Mouse (Mus musculus) embryonic stem cell, embryonic (primary cell): Measurements from ENCODE around the gene Slc25a42.
"Not testable (repeated sequence)": the region's sequence is repeated elsewhere in the genome, so short reads cannot be mapped to it uniquely, and the experiment has no call there.

Experiments
- CTCF ChIA-PET, 4 experiments: fragments of 300-600 bp in 2 of 4; fragments of 350-600 bp in 2 of 4; sonication (Branson Sonifier 250); formaldehyde crosslinking; loops; one replicate each; lab custom pipeline; 2022; ENCODE audit warnings: inconsistent platforms in 2 of 4; lab: Charles Lee
- POLR2A ChIA-PET, 4 experiments: fragments of 300-600 bp in 2 of 4; fragments of 350-600 bp in 2 of 4; sonication (Branson Sonifier 250); formaldehyde crosslinking; loops; one replicate each; lab custom pipeline; 2022; ENCODE audit warnings: antibody characterized with exemption in 4 of 4, inconsistent platforms in 1 of 4; lab: Charles Lee

The Slc25a42 gene

DNA sequence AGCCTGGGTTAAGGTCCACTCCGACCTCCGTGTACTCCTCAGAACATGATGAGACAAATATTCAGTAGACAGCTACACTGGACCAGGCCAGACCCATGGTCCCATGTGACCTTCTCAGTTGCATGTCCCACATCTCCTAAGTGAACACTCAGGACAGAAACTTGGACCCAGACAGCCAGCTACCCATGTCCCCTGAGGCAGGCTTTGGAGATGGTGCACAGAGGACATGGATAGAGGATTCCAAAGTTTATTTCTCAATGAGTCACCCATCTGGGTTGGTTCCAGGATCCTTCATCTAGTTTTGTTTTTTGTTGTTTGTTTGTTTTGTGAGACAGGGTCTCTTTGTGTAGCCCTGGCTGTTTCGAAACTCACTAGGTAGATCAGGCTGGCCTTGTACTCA, 8.8 kb upstream of the Slc25a42 start:
- ChIA-PET CTCF (interaction anchor here in 1 of 4 experiments (3.7 kb wide), 1 partner anchor 9 kb away, joined by 21 read pairs; the partner anchor contains the start of gene Slc25a42), POLR2A (interaction anchor here in 2 of 4 experiments (0.9 to 2.3 kb wide), 10 partner anchors 8 to 290 kb away, joined by 3 to 21 read pairs (median 5); partner anchors contain the start of genes Slc25a42 (in 2 of the 2), Nr2c2ap (in 1 of the 2), Tmem161a (in 1 of the 2) and Uba52 (in 1 of the 2))

DNA sequence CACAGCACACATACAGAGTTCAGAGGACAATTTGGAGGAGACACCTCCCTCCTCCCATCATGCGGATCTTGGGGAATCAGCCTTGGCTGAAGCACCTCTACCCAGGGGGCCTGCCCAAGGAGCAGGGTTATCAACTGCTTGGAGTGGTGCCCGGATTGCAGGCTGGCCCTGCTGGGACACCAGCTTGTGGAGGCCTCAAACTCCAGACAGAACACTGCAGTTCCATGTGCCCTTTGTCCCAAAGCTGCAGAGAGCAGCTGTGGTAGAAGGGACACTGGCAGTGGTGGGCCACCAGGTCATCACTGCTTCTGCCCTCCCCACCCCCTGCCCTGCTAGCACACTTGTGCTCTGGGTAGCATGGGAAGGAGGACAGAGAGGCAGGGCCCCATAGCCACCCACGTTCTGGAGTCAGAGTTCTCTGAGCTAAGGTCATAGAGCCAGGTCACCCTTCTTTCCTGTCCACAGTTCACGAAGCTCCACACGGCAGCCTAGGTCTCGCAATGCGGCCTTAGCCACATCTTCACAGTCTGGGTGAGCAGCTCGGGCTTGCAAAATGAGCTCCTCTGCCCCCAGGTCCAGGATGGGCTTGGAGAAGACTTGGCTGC, 8.2 kb upstream of the Slc25a42 start:
- POLR2A ChIA-PET: interaction anchor here in 2 of 4 experiments (0.8 to 1.8 kb wide), 9 partner anchors 8 to 290 kb away, joined by 3 to 7 read pairs (median 4); partner anchors contain the start of genes Nr2c2ap (in 1 of the 2), Slc25a42 (in 1 of the 2), Tmem161a (in 1 of the 2) and Uba52 (in 1 of the 2)
- CTCF ChIA-PET: interaction anchor here in 2 of 4 experiments (0.6 to 3.7 kb wide), 2 partner anchors 8 to 418 kb away, joined by 3 to 21 read pairs; partner anchors contain the start of gene Slc25a42 (in 1 of the 2)

GRCm38 (mm10) chr8:70219107-70219684, 7.1 kb upstream of the Slc25a42 start:
- ChIA-PET POLR2A (interaction anchor here in 3 of 4 experiments (0.6 to 1.3 kb wide), 5 partner anchors 9 to 177 kb away, joined by 3 to 7 read pairs (median 4); no protein-coding TSS in a partner anchor), CTCF (interaction anchor here in 1 of 4 experiments (1.2 kb wide), 1 partner anchor 25 kb away, joined by 3 read pairs; no protein-coding TSS in a partner anchor)

GRCm38 (mm10) chr8:70217441-70217840, 5.3 kb upstream of the Slc25a42 start:
- CTCF ChIA-PET: no interaction called here
- POLR2A ChIA-PET: no interaction called here

DNA sequence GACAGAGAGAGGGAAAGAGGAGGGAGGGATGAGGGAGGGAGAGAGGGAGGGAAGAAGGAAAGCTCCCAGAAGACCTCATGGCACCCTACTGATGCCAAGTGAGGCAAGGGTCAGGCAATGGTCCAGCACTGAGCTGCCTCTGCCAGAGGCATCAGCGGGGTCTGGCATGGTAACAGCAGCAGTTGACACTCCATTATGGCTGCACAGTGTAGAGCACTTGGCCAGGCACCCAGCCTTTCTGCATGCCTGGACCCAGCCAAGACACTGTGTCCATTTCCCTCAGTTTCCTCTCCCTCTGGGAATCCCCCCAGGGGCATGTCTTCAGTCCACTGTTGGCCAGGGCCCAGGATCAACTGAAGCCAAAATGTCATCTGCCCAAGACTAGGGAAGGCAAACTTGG, 4.5 kb upstream of the Slc25a42 start:
- ChIA-PET POLR2A (interaction anchor here in 2 of 4 experiments (0.7 to 0.9 kb wide), 2 partner anchors 88 to 163 kb away, joined by 3 to 4 read pairs; no protein-coding TSS in a partner anchor), CTCF (no interaction called here)

DNA sequence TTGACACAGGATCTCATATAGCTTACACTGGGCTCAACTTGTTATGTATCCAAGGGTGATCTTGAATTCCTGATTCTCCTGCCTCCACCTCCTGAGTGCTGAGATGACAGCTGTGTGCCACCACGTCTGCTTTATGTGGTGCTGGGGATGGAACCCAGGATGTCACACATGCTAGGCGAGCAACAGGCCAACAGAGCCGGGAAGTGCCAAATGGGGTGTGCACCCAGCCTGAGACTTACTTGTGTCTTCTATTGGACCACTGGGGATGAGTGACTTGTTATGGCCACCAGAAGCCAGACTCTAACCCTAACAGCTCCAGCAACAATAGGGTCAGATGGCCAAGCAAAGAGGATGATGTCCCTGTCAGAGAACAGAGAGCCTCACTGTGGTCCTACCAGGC, 4.1 kb upstream of the Slc25a42 start:
- CTCF ChIA-PET: not testable (repeated sequence)
- POLR2A ChIA-PET: interaction anchor here in 3 of 4 experiments (0.7 to 1.0 kb wide), 3 partner anchors 63 to 162 kb away, joined by 3 to 4 read pairs (median 3); no protein-coding TSS in a partner anchor

DNA sequence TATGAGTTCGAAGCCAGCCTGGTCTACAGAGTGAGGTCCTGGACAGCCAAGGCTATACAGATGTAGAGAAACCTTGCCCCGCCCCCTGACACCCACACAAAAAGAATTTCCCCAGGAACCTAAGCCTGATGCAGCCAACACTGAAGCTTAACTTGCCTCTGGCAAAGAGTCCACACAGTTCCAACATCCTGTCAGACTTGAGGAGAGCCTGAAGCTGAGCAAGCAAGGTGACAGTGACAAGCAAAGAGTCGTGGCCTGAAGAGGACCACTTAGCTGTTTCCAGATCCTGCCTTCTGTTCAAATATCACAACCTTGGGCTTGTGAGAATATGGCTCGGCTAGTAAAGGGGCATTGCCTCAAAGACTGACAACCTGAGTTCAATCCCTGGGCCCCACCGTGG, 3.0 kb upstream of the Slc25a42 start:
- CTCF ChIA-PET: no interaction called here

GRCm38 (mm10) chr8:70214411-70214810, 2.3 kb upstream of the Slc25a42 start:
- POLR2A ChIA-PET: interaction anchor here in 2 of 4 experiments (0.6 to 2.7 kb wide), 3 partner anchors 9 to 64 kb away, joined by 3 to 21 read pairs (median 3); no protein-coding TSS in a partner anchor
- CTCF ChIA-PET: interaction anchor here in 1 of 4 experiments (0.6 kb wide), 1 partner anchor 190 kb away, joined by 3 read pairs; no protein-coding TSS in a partner anchor

More for the DNA sequence above, 3.0 kb upstream of the Slc25a42 start:
- POLR2A ChIA-PET: interaction anchor here in 1 of 4 experiments (1.0 kb wide), 1 partner anchor 62 kb away, joined by 3 read pairs; no protein-coding TSS in a partner anchor

DNA sequence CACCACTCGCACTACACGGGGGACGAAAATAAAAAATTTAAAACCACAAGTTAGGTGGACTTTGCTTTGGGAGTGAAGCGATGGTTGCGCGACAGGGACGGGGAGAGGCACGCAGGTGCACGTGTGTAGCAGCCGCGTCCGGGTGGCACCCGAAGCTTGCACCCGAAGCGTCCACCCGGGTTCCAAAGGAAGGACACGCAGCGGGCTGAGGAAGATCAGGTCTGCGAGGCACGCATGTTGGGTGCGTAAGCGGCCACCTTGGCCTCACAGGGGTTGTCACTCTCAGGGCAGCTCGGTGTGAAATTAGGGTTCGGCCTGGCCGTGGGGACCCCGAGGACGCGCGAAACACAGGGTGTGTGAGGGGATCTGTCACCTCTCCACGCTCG, 386 bp downstream of the Slc25a42 start:
- POLR2A ChIA-PET: interaction anchor here (0.5 to 3.2 kb wide), 91 partner anchors 8 to 628 kb away, joined by 3 to 24 read pairs (median 5); partner anchors contain the start of genes Gatad2a (in 2 of the 4), Klhl26 (in 2 of the 4), Upf1 (in 2 of the 4) and Armc6 (in 1 of the 4)
- CTCF ChIA-PET: interaction anchor here (0.5 to 2.6 kb wide), 10 partner anchors 10 to 586 kb away, joined by 3 to 21 read pairs (median 4); partner anchors contain the start of gene Zfp868 (in 1 of the 4)

DNA sequence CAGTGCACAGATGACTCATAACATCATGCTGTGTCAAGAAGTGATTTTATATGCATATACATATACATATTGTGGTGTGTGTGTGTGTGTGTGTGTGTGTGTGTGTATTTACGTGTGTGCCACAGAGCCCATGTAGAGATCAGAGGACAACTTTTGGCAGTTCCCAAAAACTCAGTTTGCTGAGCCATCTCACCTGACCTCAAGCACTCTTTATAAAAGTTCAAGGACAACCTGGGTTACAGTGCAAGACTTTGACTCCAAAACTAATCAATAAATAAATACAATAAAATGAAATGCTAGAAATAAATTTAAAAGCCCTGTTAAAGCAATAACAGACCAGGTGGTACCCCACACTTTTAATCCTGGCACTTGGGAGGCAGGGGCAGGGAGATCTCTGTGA, 830 bp downstream of the Slc25a42 start:
- CTCF ChIA-PET: interaction anchor here in 3 of 4 experiments (0.5 to 2.6 kb wide), 6 partner anchors 11 to 433 kb away, joined by 3 to 21 read pairs (median 4); no protein-coding TSS in a partner anchor
- POLR2A ChIA-PET: interaction anchor here (0.6 to 3.2 kb wide), 23 partner anchors 8 to 462 kb away, joined by 3 to 24 read pairs (median 6); partner anchors contain the start of genes Gatad2a (in 1 of the 4), Hapln4 (in 1 of the 4), Tm6sf2 (in 1 of the 4) and Tmem161a (in 1 of the 4)

DNA sequence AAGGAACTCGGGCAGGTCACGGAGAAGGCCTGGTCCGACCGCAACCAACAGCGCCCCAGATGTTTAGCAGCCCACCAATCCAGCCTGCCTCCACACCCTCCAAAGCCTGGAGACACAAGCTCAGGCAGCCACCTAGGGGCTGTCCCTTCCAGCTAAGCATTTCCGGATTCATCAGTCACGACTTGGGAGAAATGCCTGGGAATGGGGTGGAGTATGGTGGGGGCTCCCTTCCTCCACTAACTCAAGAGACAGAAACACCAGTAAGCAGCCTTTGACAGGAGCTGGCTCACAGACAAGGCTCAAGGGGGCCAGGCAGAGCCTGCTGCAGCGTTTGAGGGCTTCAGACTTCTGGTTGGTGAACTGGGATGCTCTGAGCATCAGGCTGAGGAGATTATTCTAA, 1.6 kb downstream of the Slc25a42 start:
- CTCF ChIA-PET: interaction anchor here in 3 of 4 experiments (0.6 to 1.4 kb wide), 10 partner anchors 10 to 391 kb away, joined by 3 to 5 read pairs (median 3); no protein-coding TSS in a partner anchor
- POLR2A ChIA-PET: interaction anchor here in 3 of 4 experiments (0.6 to 3.2 kb wide), 14 partner anchors 10 to 1358 kb away, joined by 3 to 24 read pairs (median 3); partner anchors contain the start of genes Tm6sf2 (in 1 of the 3), Tmem161a (in 1 of the 3) and Zfp868 (in 1 of the 3)

GRCm38 (mm10) chr8:70208130-70208529, 4.0 kb downstream of the Slc25a42 start:
- POLR2A ChIA-PET: interaction anchor here in 2 of 4 experiments (0.9 to 1.3 kb wide), 7 partner anchors 8 to 166 kb away, joined by 3 read pairs; partner anchors contain the start of gene Tmem161a (in 1 of the 2)
- CTCF ChIA-PET: interaction anchor here in 2 of 4 experiments (0.9 to 1.3 kb wide), 4 partner anchors 11 to 42 kb away, joined by 3 to 7 read pairs (median 4); no protein-coding TSS in a partner anchor

DNA sequence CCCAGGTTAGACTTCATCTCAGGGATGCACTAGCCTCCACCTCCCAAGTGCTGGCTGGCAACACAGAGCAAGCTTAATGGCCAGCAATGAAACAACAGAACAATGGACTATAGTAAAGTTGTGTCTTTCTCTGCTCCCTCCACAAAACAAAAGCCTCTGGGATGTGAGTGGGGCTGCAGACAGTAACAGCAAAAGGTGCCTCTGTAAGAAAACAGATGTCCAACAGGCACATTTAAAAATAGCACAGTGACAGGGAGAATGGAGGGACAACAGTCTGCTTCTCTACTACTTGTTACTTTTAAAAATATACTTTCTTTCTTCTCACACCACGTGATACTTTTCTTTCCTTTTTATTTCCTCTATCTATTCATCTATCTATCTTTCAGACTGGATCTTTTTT, 7.3 kb downstream of the Slc25a42 start:
- POLR2A ChIA-PET: no interaction called here
- CTCF ChIA-PET: no interaction called here

DNA sequence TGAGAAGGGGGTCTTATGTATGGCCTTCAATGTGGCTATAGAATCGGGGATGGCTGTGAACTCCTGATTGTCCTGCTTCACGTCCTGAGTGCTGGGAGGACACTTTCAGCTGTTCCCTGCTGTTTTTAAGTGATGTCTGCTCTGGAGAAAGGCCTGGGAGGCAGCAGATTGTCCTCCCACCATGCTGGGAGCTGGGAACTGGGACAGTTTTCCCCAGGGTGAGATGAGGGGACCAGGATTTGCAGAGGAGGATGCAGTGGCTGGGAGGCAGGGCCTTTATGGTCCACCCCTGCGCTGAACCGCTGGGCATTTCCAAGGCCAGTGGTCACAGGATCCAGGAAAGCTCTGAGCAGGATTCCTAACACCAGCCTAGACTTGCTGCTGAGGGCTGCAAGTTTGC, 9.0 kb downstream of the Slc25a42 start:
- ChIA-PET POLR2A (interaction anchor here in 2 of 4 experiments (0.6 to 2.4 kb wide), 4 partner anchors 9 to 1068 kb away, joined by 3 to 13 read pairs (median 6); partner anchors contain the start of gene Slc25a42 (in 2 of the 2)), CTCF (interaction anchor here in 2 of 4 experiments (0.6 to 1.1 kb wide), 4 partner anchors 10 to 202 kb away, joined by 3 to 4 read pairs (median 3); partner anchors contain the start of genes Slc25a42 (in 1 of the 2) and Tm6sf2 (in 1 of the 2))

DNA sequence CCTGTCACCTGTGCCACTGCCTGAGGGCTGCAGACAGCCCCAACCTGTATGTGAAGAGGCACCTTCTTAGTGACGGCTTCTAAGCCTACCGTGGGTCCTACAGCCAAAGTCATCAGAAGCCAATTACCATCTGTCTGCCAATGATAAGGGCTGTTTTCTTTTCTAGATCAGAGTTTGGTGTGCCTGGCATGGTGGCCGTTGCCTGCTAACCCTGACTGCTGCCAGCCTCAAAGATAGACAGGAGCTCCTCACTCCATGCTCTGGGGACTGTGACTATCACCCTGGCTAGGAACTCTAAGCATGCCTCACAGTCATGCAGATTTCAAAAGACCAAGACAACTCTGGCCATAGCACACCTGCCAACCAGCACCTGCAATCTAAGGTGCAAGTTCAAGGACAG, 10.7 kb downstream of the Slc25a42 start:
- ChIA-PET POLR2A (interaction anchor here in 1 of 4 experiments (4.0 kb wide), 1 partner anchor 11 kb away, joined by 15 read pairs; the partner anchor contains the start of gene Slc25a42), CTCF (no interaction called here)

GRCm38 (mm10) chr8:70200098-70200681, 11.9 kb downstream of the Slc25a42 start:
- ChIA-PET POLR2A (interaction anchor here in 2 of 4 experiments (0.6 to 4.0 kb wide), 6 partner anchors 8 to 37 kb away, joined by 3 to 15 read pairs (median 4); partner anchors contain the start of gene Slc25a42 (in 2 of the 2)), CTCF (interaction anchor here (0.6 to 2.7 kb wide), 6 partner anchors 10 to 53 kb away, joined by 3 to 12 read pairs (median 4); partner anchors contain the start of gene Slc25a42 (in 2 of the 4))

DNA sequence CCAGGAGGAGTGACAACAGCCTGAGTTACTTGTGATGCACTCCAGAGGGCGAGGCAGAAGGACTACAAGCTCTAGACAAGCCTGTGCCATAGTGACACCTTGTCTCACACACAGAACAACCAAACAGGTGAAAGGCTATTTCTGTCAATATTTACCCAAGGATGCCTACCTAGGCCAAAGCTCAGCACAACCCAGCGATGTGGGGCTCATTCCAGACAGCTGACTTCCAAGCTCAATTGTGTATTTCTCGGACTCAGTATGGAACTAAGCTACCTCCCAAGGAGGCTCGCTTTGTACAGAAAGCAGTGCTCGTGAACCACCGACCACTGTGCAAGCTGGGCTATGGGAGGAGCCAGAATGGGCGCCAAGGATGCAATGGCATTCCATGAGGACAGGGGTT, 14.5 kb downstream of the Slc25a42 start:
- ChIA-PET POLR2A (interaction anchor here in 3 of 4 experiments (0.6 to 4.0 kb wide), 7 partner anchors 11 to 299 kb away, joined by 3 to 15 read pairs (median 3); partner anchors contain the start of gene Slc25a42 (in 1 of the 3)), CTCF (interaction anchor here in 3 of 4 experiments (0.8 to 1.1 kb wide), 5 partner anchors 10 to 196 kb away, joined by 3 to 4 read pairs (median 4); no protein-coding TSS in a partner anchor)
